Mouse (Mus musculus): Measurements from ENCODE around the gene Olfr1173. TPM values are rescaled to one million over a fixed set of nuclear protein-coding genes. Genes with fewer than 3 reads are reported as not detected.

The Olfr1173 gene
- not detected in 2 replicates for polyA plus RNA-seq (2015; fragmentation: Nextera tagmentation; extraction: Ambion mirVana)

DNA sequence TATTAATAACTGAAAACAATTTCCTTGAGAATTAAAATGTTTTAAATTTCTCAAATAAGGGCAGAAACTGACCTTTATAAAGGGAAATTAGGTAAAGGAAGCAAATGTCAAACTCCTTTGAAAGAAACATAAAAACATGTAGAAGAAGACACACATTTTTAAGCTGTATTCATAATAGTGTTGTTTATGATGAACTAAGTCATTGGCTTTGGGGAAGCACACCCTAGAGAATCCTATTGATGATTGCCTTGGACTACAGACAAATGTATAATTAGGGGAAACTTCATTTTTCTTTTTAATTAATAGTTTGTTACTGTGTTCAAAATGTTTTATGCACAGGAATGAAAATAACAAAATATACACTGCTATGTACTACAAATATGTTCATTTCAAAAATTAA is at the start of gene Olfr1173:
Olfr1173 (minus strand) TSS at position 101 of the 400 bp plus-strand sequence.
- Histone ChIP-seq H3K27me3 (ENCODE audit: control insufficient read depth, insufficient read depth, low read length) (no peaks in the 10 kb centered on the region), H3K4me2 (ENCODE audit: low read depth, low read length) (no peak within 1 kb of the TSS), H3K4me1 (ENCODE audit: control insufficient read depth, insufficient read depth, low read length) (no peaks in the 10 kb centered on the region), H3K36me3 (ENCODE audit: control insufficient read depth, insufficient read depth, low read length) (no peaks in the 10 kb centered on the region), H3K4me3 (replicated peaks; ENCODE audit: low read length) (no peak within 1 kb of the TSS), H3K9ac (ENCODE audit: low read length) (no peak within 1 kb of the TSS), H3K27ac (ENCODE audit: low read length) (no peak within 1 kb of the TSS), H3K9me3 (replicated peaks; ENCODE audit: control insufficient read depth, low read length) (no peaks in the 10 kb centered on the region)
- no peak for ATAC-seq (ENCODE audit: insufficient read depth, low FRiP score)

DNA sequence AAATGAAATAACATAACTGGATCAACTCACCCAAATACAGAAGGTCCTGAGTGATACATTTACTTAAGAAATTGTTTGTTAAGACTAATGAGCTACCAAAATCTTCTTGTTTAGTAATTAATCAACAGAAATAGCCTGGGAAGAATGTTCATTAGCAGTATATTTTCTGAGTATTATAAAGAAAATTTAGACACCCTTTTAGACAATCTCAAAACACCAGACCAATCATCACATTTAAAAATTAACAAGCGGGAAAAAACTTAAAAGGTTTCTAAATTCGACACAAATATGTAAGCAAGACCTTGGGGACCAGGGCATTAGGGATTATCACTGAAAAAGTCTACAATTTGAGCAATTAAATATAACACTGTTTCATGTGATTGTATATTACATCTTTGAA is 47.4 kb upstream of the Olfr1173 start, which contains the start of gene Olfr1175-ps:
Olfr1175-ps (minus strand) TSS at position 101 of the 400 bp plus-strand sequence.
- Histone ChIP-seq H3K4me2 (ENCODE audit: low read depth, low read length) (no peak within 1 kb of the TSS), H3K9me3 (replicated peaks; ENCODE audit: control insufficient read depth, low read length) (no peaks in the 10 kb centered on the region), H3K9ac (ENCODE audit: low read length) (no peak within 1 kb of the TSS), H3K27ac (ENCODE audit: low read length) (no peak within 1 kb of the TSS), H3K4me3 (replicated peaks; ENCODE audit: low read length) (no peak within 1 kb of the TSS), H3K36me3 (ENCODE audit: control insufficient read depth, insufficient read depth, low read length) (no peaks in the 10 kb centered on the region), H3K4me1 (ENCODE audit: control insufficient read depth, insufficient read depth, low read length) (no peaks in the 10 kb centered on the region), H3K27me3 (ENCODE audit: control insufficient read depth, insufficient read depth, low read length) (no peaks in the 10 kb centered on the region)
- 77% methylated on average over 2 of the region's 2 CpGs for WGBS
- ATAC-seq (ENCODE audit: insufficient read depth, low FRiP score), result no peak

DNA sequence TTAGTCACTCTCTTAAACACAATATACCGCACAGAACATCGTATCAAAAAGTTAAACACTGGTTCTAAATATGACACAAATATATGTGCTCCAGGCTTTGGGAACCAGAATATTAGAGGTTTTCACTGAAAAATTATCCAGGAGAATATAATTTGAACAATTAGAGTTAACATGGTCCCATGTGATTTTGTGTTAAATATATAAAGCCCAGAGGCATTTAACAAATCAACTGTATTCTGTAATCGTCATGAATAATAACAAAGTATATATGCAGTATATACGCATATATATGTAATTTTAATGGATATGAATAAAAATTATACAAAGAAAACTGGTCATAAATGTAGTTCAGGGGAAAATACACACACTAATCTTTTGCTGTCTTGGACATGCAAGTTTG is 35.4 kb upstream of the Olfr1173 start, which contains the start of gene Olfr1174-ps:
Olfr1174-ps (minus strand) TSS at position 101 of the 400 bp plus-strand sequence.
- H3K4me3 ChIP-seq (replicated peaks; ENCODE audit: low read length), result no peak within 1 kb of the TSS
- no peaks in the 10 kb centered on the region for H3K4me1 ChIP-seq (ENCODE audit: control insufficient read depth, insufficient read depth, low read length)
- WGBS, result 90% methylated on average over 4 of the region's 4 CpGs
- H3K36me3 ChIP-seq (ENCODE audit: control insufficient read depth, insufficient read depth, low read length), result no peaks in the 10 kb centered on the region
- no peaks in the 10 kb centered on the region for H3K9me3 ChIP-seq (replicated peaks; ENCODE audit: control insufficient read depth, low read length)
- no peak within 1 kb of the TSS for H3K9ac ChIP-seq (ENCODE audit: low read length)
- no peaks in the 10 kb centered on the region for H3K27me3 ChIP-seq (ENCODE audit: control insufficient read depth, insufficient read depth, low read length)
- ATAC-seq (ENCODE audit: insufficient read depth, low FRiP score), result no peak
- H3K4me2 ChIP-seq (ENCODE audit: low read depth, low read length), result no peak within 1 kb of the TSS
- no peak within 1 kb of the TSS for H3K27ac ChIP-seq (ENCODE audit: low read length)

DNA sequence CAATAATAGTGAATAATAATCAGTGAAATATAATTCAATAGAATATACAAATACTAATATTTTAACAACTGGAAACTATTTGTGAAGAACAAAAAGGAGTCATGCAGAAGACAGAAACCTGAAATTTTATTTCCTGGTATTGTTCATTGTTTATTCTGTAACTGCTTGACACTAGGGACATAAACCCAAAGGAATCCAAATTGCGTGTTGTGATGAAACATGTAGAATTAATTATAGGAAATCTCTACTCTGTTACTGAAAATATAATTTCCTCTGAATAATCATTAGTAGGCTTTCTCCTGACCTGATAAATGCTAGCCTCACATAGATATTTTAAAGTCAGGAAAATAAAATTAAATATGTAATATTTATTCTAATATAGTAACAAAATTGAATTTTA is 51.4 kb downstream of the Olfr1173 start, which contains the start of gene Olfr1170:
Olfr1170 (minus strand) TSS at position 101 of the 400 bp plus-strand sequence.
- H3K36me3 ChIP-seq (ENCODE audit: control insufficient read depth, insufficient read depth, low read length), result no peaks in the 10 kb centered on the region

More for the DNA sequence above, 51.4 kb downstream of the Olfr1173 start, which contains the start of gene Olfr1170:
- no peak within 1 kb of the TSS for H3K27ac ChIP-seq (ENCODE audit: low read length)
- no peak for ATAC-seq (ENCODE audit: insufficient read depth, low FRiP score)
- H3K4me1 ChIP-seq (ENCODE audit: control insufficient read depth, insufficient read depth, low read length), result no peaks in the 10 kb centered on the region
- no peak within 1 kb of the TSS for H3K4me2 ChIP-seq (ENCODE audit: low read depth, low read length)
- H3K9ac ChIP-seq (ENCODE audit: low read length), result no peak within 1 kb of the TSS
- H3K27me3 ChIP-seq (ENCODE audit: control insufficient read depth, insufficient read depth, low read length), result no peaks in the 10 kb centered on the region
- H3K4me3 ChIP-seq (replicated peaks; ENCODE audit: low read length), result no peak within 1 kb of the TSS
- WGBS, result 83% methylated on average over 1 of the region's 1 CpGs
- H3K9me3 ChIP-seq (replicated peaks; ENCODE audit: control insufficient read depth, low read length), result no peaks in the 10 kb centered on the region

Other genes starting within 250 kb of the Olfr1173 start
- 0.07 TPM in 1 of 2 replicates, not detected in the other for gene Olfr73, start 242.2 kb downstream of the Olfr1173 start, polyA plus RNA-seq (2015; fragmentation: Nextera tagmentation; extraction: Ambion mirVana)
- not detected in 2 replicates for gene Olfr1162, start 228.7 kb downstream of the Olfr1173 start, polyA plus RNA-seq (2015; fragmentation: Nextera tagmentation; extraction: Ambion mirVana)
- gene Olfr1163, start 208.0 kb downstream of the Olfr1173 start, polyA plus RNA-seq (2015; fragmentation: Nextera tagmentation; extraction: Ambion mirVana), result not detected in 2 replicates
- not detected in 2 replicates for gene Olfr1164, start 185.9 kb downstream of the Olfr1173 start, polyA plus RNA-seq (2015; fragmentation: Nextera tagmentation; extraction: Ambion mirVana)
- not detected in 2 replicates for gene Olfr1166, start 151.6 kb downstream of the Olfr1173 start, polyA plus RNA-seq (2015; fragmentation: Nextera tagmentation; extraction: Ambion mirVana)
- gene Olfr1167, start 124.7 kb downstream of the Olfr1173 start, polyA plus RNA-seq (2015; fragmentation: Nextera tagmentation; extraction: Ambion mirVana), result not detected in 2 replicates
- not detected in 2 replicates for gene Olfr1168, start 98.0 kb downstream of the Olfr1173 start, polyA plus RNA-seq (2015; fragmentation: Nextera tagmentation; extraction: Ambion mirVana)
- not detected in 2 replicates for gene Olfr1170, start 51.5 kb downstream of the Olfr1173 start, polyA plus RNA-seq (2015; fragmentation: Nextera tagmentation; extraction: Ambion mirVana)
- not detected in 2 replicates for gene Olfr1174-ps, start 35.3 kb upstream of the Olfr1173 start, polyA plus RNA-seq (2015; fragmentation: Nextera tagmentation; extraction: Ambion mirVana)
- gene Olfr1175-ps, start 47.3 kb upstream of the Olfr1173 start, polyA plus RNA-seq (2015; fragmentation: Nextera tagmentation; extraction: Ambion mirVana), result not detected in 2 replicates
- gene Olfr1176, start 56.8 kb upstream of the Olfr1173 start, polyA plus RNA-seq (2015; fragmentation: Nextera tagmentation; extraction: Ambion mirVana), result not detected in 2 replicates
- not detected in 2 replicates for gene Olfr1177-ps, start 66.6 kb upstream of the Olfr1173 start, polyA plus RNA-seq (2015; fragmentation: Nextera tagmentation; extraction: Ambion mirVana)
- gene Olfr1178, start 107.2 kb upstream of the Olfr1173 start, polyA plus RNA-seq (2015; fragmentation: Nextera tagmentation; extraction: Ambion mirVana), result not detected in 2 replicates
- gene Olfr1179, start 126.6 kb upstream of the Olfr1173 start, polyA plus RNA-seq (2015; fragmentation: Nextera tagmentation; extraction: Ambion mirVana), result not detected in 2 replicates
- not detected in 2 replicates for gene Olfr1180, start 139.3 kb upstream of the Olfr1173 start, polyA plus RNA-seq (2015; fragmentation: Nextera tagmentation; extraction: Ambion mirVana)
- not detected in 2 replicates for gene Olfr1181, start 146.3 kb upstream of the Olfr1173 start, polyA plus RNA-seq (2015; fragmentation: Nextera tagmentation; extraction: Ambion mirVana)
- gene Gm13757, start 169.3 kb upstream of the Olfr1173 start, polyA plus RNA-seq (2015; fragmentation: Nextera tagmentation; extraction: Ambion mirVana), result not detected in 2 replicates
- gene Olfr1183, start 175.0 kb upstream of the Olfr1173 start, polyA plus RNA-seq (2015; fragmentation: Nextera tagmentation; extraction: Ambion mirVana), result not detected in 2 replicates
- not detected in 2 replicates for gene Olfr1184, start 203.7 kb upstream of the Olfr1173 start, polyA plus RNA-seq (2015; fragmentation: Nextera tagmentation; extraction: Ambion mirVana)
- gene Olfr1185-ps1, start 213.4 kb upstream of the Olfr1173 start, polyA plus RNA-seq (2015; fragmentation: Nextera tagmentation; extraction: Ambion mirVana), result not detected in 2 replicates
- not detected in 2 replicates for gene Olfr1186, start 238.7 kb upstream of the Olfr1173 start, polyA plus RNA-seq (2015; fragmentation: Nextera tagmentation; extraction: Ambion mirVana)

Measured in stomach, embryonic 16.5 days (tissue).